Mouse (Mus musculus) forebrain, embryonic 14.5 days (tissue): Measurements from ENCODE around the gene Bpifa6. TPM values are rescaled to one million over a fixed set of nuclear protein-coding genes. Genes with fewer than 3 reads are reported as not detected.

Experiments
- ATAC-seq: fragments of 200-750 bp; cut with Nextera tagmentation; 2 replicates; pipeline ENCODE4 v1.8.0; 2017; ENCODE audit warnings: mild to moderate bottlenecking, moderate library complexity
- DNase-seq: peaks from one replicate; pipeline ENCODE4 v3.0.0-alpha.2; 2015; ENCODE audit warnings: low spot score
- H3K27ac ChIP-seq: fragments of 300-500 bp; sonication (generic); 2 replicates; pipeline ENCODE4 v1.5.1; 2014; ENCODE audit warnings: low read depth, mild to moderate bottlenecking, control low read depth, low read length, moderate library complexity
- H3K27me3 ChIP-seq: fragments of 300-500 bp; sonication (generic); replicated peaks from 2 replicates; pipeline ENCODE4 v1.6.1; 2014; ENCODE audit warnings: low read length, control low read depth, mixed read lengths; ENCODE audit not compliant: control insufficient read depth, insufficient read depth
- H3K36me3 ChIP-seq: fragments of 300-500 bp; sonication (generic); 2 replicates; pipeline ENCODE4 v1.6.1; 2014; ENCODE audit warnings: low read length, control low read depth; ENCODE audit not compliant: control insufficient read depth, insufficient read depth
- H3K4me1 ChIP-seq: fragments of 300-500 bp; sonication (generic); 2 replicates; pipeline ENCODE4 v1.6.1; 2014; ENCODE audit warnings: antibody characterized with exemption, low read length, control low read depth; ENCODE audit not compliant: control insufficient read depth, insufficient read depth
- H3K4me2 ChIP-seq: fragments of 300-500 bp; sonication (generic); 2 replicates; pipeline ENCODE4 v1.6.1; 2014; ENCODE audit warnings: mild to moderate bottlenecking, control low read depth, low read length
- H3K4me3 ChIP-seq: fragments of 300-500 bp; sonication (generic); 2 replicates; pipeline ENCODE4 v1.5.1; 2014; ENCODE audit warnings: low read depth, low read length, control low read depth
- H3K9ac ChIP-seq: fragments of 300-500 bp; sonication (generic); 2 replicates; pipeline ENCODE4 v1.6.1; 2014; ENCODE audit warnings: mild to moderate bottlenecking, low read length, control low read depth, moderate library complexity
- H3K9me3 ChIP-seq: fragments of 300-500 bp; sonication (generic); replicated peaks from 2 replicates; pipeline ENCODE4 v1.6.1; 2016; ENCODE audit warnings: low read length, control low read depth, mixed read lengths; ENCODE audit not compliant: control insufficient read depth
- WGBS: fragments of 180-500 bp; shearing (Covaris S2); extraction: QIAGEN DNeasy Blood & Tissue Kit; methylation state at CpG from one replicate; pipeline ENCODE4 v1.1.7; 2014; 5-methylcytosine and 5-hydroxymethylcytosine counted together
- polyA plus RNA-seq: library from polyadenylated mRNA; unstranded; fragments of >200 nt; fragmentation: Nextera tagmentation; extraction: Ambion mirVana; gene quantifications from 2 replicates; pipeline ENCODE4 v1.2.1, GENCODE M21; 2014

Bpifa6 gene
- polyA plus RNA-seq, 1 experiment from 2014 or later: not detected

DNA sequence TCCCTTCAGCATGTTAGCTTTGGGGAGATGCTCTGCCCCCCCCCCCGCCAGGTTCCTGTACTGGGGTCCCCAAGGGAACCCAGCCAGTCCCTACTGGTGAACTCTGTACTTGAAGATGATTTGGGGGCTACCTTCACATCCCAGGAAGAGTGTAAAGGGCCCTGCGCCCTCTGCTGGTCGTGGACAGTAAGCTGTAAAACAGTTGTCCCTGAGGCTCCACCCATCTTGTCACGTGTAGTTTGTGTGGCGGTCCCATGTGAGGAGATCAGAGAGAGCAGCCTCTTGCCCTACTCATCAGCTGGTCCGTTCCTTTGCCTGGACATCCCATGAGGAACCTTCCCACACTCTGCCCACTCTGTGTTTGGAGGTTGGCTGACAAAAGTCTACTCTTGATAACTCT lies 20.9 kb upstream of the Bpifa6 start:
- Histone ChIP-seq H3K27ac (no peak overlapping the region), H3K4me3 (no peak overlapping the region), H3K4me1 (no peaks in the 10 kb centered on the region), H3K27me3 (no peaks in the 10 kb centered on the region), H3K36me3 (no peaks in the 10 kb centered on the region), H3K4me2 (peak overlapping the region; percentile 26; the same call in 1 of the 2 replicates), H3K9me3 (no peaks in the 10 kb centered on the region), H3K9ac (no peak overlapping the region)
- DNase-seq (peak; percentile 70), ATAC-seq (no peak; the same call in 1 of the 2 replicates)
- 7% methylated on average over 6 of the region's 6 CpGs for WGBS

DNA sequence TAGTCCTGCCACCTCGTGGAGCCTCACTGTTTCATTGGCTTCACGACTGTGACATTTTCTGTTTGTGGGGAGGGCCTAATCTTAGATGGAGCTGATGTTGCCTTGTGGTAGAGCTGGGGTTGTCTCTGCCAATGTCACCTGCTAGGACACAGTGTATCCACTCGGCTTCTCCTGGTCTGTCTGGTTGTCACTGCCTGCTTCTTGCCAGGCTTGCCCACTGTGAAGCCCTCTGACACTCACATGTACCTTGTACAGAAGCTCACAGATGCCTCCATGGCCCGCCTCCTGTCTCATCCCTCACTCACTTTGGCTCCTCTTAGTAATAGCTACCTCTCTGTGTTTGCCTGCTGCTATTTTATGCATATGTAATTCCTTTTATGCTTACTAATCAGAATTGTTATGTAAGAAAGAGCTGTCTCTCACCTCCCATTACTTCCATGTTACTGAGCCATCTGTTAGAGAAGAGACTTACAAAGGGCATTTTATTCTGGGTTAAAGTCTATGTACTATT lies 11.9 kb upstream of the Bpifa6 start:
- H3K9ac ChIP-seq: no peak overlapping the region
- 60% methylated on average over 4 of the region's 4 CpGs for WGBS
- no peaks in the 10 kb centered on the region for H3K36me3 ChIP-seq
- no peaks in the 10 kb centered on the region for H3K4me1 ChIP-seq
- H3K4me3 ChIP-seq: no peak overlapping the region
- no peaks in the 10 kb centered on the region for H3K27me3 ChIP-seq
- DNase-seq: no peak
- no peak overlapping the region for H3K27ac ChIP-seq
- H3K4me2 ChIP-seq: no peak overlapping the region
- no peaks in the 10 kb centered on the region for H3K9me3 ChIP-seq
- ATAC-seq: peak; percentile 37; the same call in 1 of the 2 replicates

DNA sequence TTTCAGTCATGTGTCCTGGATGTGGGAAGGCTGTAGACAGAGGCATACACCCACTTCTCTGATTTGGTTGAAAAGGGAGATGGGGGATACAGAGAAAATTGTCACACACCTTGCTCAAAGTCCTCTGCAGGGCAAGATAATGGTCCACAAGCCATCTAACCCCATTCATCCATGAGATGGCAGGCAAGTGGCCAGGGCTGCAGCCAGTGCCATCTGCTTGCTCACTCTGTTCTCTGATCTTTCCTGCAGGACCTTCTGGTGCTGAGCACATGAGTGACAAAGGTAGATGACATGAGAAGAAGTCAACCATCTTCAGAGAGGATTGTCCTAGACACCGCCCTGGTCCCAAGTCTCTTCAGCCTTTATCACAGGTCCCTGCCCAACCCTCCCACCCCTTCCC lies 11.4 kb upstream of the Bpifa6 start:
- H3K9me3 ChIP-seq: no peaks in the 10 kb centered on the region
- no peak overlapping the region for H3K4me3 ChIP-seq
- no peak overlapping the region for H3K27ac ChIP-seq
- DNase-seq (no peak), ATAC-seq (no peak)
- H3K4me1 ChIP-seq: no peaks in the 10 kb centered on the region
- 89% methylated on average over 1 of the region's 1 CpGs for WGBS
- no peak overlapping the region for H3K4me2 ChIP-seq
- no peak overlapping the region for H3K9ac ChIP-seq
- no peaks in the 10 kb centered on the region for H3K27me3 ChIP-seq
- H3K36me3 ChIP-seq: no peaks in the 10 kb centered on the region

DNA sequence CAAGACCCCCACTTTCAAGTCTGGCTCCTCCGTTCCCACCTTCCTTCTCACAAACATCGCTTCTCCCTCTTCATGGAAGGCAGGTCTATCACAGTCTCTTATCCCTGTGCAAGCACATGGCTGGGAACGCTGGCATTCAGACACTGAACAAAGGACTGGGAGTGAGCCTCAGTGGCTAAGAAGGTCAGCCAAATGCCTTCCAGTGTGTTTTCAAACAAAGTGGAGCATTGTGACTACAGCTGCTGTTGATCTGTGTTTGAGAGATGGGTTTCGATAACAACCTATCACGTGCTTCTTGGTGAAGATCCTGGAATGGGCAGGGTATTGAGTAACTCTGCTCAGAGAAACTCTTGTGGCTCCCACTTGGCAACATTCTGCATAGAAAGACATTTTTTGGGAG lies 4.5 kb upstream of the Bpifa6 start:
- no peak for DNase-seq
- Histone ChIP-seq H3K4me2 (no peak overlapping the region), H3K27me3 (no peaks in the 10 kb centered on the region), H3K4me3 (no peak overlapping the region), H3K36me3 (no peaks in the 10 kb centered on the region), H3K9ac (no peak overlapping the region), H3K4me1 (no peaks in the 10 kb centered on the region), H3K9me3 (no peaks in the 10 kb centered on the region), H3K27ac (no peak overlapping the region)
- WGBS: 63% methylated on average over 5 of the region's 5 CpGs
- no peak for ATAC-seq

DNA sequence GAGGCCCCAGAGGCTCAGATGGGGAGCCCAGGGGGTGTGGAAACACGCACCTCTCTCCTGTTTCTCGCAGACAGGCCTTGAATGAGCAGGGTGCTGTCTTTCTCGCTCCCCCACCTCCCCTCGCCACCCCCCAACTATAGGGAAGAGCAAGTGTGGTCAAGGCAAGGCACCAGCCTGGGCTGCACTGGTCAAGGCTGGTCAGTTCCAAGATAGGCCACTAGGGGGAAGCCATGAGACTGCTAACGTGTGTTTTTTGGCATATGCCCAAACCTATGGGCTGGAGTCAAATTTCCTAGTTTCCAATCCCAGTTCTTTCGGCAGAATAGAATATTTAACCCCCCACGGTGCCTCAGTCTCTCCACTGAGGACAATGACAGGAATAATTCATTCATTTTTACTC lies 21.0 kb downstream of the Bpifa6 start:
- H3K9me3 ChIP-seq: no peaks in the 10 kb centered on the region
- H3K9ac ChIP-seq: no peak overlapping the region
- ATAC-seq (peak; percentile 42; the same call in 1 of the 2 replicates), DNase-seq (peak; percentile 81)
- no peaks in the 10 kb centered on the region for H3K4me1 ChIP-seq
- no peak overlapping the region for H3K4me2 ChIP-seq
- H3K27me3 ChIP-seq: no peaks in the 10 kb centered on the region
- WGBS: 11% methylated on average over 7 of the region's 7 CpGs
- H3K36me3 ChIP-seq: no peaks in the 10 kb centered on the region
- no peak overlapping the region for H3K4me3 ChIP-seq
- H3K27ac ChIP-seq: no peak overlapping the region

DNA sequence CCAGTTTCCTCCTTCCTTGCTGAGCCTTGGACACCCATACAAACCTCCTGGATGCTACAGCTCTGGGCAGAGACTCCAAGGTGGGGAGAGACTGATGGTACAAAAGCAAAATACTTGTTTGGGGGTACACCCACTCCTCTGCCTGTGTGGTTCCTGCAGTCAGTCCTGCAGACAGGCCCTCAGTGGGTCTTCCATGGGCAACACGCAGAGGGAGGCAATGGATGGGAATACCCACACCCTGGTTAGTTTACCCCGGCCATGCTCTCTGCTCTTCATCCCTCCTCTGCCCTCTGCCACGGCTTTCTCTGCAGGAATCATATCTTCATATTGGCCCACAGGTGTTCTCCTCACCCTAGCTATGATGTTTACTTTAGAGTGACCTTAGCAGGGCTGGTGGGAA lies 25.8 kb downstream of the Bpifa6 start:
- WGBS: 82% methylated on average over 3 of the region's 3 CpGs

DNA sequence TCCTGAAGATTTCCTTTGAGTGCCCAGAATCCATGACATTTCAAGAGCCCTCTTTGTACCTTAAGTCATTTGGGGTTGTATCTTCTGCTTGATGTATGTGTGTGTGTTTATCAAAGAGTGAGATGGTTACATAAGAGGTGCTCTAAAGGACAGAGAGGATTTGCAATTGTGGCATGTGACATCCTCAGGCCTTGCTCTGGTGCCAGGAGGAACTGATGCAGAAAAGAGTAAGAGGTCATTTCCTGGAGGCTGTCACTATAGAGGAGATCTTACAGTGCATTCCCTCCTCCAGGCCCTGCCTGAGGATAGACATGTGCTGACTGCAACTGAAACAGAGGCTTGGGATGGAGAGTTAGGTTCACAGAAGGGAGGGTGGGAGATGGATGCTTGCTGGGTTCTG lies 26.3 kb downstream of the Bpifa6 start:
- Histone ChIP-seq H3K4me3 (no peak overlapping the region), H3K4me2 (no peak overlapping the region), H3K36me3 (no peaks in the 10 kb centered on the region), H3K4me1 (no peaks in the 10 kb centered on the region), H3K9ac (no peak overlapping the region), H3K27ac (no peak overlapping the region), H3K9me3 (no peaks in the 10 kb centered on the region), H3K27me3 (no peaks in the 10 kb centered on the region)
- ATAC-seq: no peak
- no peak for DNase-seq

More for the DNA sequence above, 25.8 kb downstream of the Bpifa6 start:
- ATAC-seq: no peak
- H3K27me3 ChIP-seq: no peaks in the 10 kb centered on the region
- H3K27ac ChIP-seq: no peak overlapping the region
- no peaks in the 10 kb centered on the region for H3K9me3 ChIP-seq
- H3K4me2 ChIP-seq: no peak overlapping the region
- no peak overlapping the region for H3K4me3 ChIP-seq
- H3K36me3 ChIP-seq: no peaks in the 10 kb centered on the region
- H3K4me1 ChIP-seq: no peaks in the 10 kb centered on the region
- DNase-seq: no peak
- no peak overlapping the region for H3K9ac ChIP-seq

DNA sequence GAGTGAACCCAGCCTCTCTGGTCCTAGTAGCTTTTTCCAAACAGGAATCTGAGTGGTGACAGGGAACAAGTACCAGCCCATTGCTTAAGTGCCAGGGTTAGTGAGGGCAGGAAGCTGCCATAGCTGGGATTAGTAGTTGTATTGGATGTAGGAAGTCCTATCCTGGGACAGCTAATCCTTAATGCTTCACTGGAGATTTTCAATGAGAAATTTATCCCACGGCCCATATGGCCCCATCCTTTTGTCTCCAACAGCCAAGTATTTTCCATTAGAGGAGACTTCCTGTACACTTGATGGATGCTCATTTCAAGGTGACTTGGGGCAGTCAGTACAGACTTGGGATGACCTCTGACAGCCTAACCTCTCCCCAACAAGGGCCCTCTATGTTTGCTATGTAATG lies 29.7 kb downstream of the Bpifa6 start:
- no peak for ATAC-seq
- Histone ChIP-seq H3K4me1 (no peaks in the 10 kb centered on the region), H3K36me3 (no peaks in the 10 kb centered on the region), H3K4me2 (no peak overlapping the region), H3K9me3 (no peaks in the 10 kb centered on the region), H3K27me3 (no peaks in the 10 kb centered on the region), H3K9ac (no peak overlapping the region), H3K4me3 (no peak overlapping the region), H3K27ac (no peak overlapping the region)
- no peak for DNase-seq
- WGBS: 24% methylated on average over 1 of the region's 1 CpGs

DNA sequence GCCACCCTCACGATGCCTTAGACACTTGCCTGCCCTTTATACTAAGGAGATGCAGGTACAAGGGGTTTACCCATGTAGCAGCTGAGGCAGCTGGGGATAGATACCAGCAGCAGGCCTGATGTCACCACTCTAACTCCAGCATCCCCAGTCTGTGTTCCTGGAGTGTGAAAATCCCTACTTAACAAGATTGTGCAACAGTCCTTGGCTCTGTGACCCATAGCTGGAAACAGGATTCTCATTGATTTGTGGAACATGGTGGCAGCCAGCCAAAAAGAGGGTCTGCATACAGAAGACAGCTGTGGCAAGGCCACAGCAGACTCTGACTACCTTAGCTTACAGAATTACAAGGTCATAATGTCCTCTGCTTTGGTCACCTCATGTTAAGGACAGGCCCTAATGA lies 30.3 kb downstream of the Bpifa6 start:
- 81% methylated on average over 1 of the region's 1 CpGs for WGBS
- Histone ChIP-seq H3K27ac (no peak overlapping the region), H3K4me2 (no peak overlapping the region), H3K27me3 (no peaks in the 10 kb centered on the region), H3K36me3 (no peaks in the 10 kb centered on the region), H3K9ac (no peak overlapping the region), H3K9me3 (no peaks in the 10 kb centered on the region), H3K4me1 (no peaks in the 10 kb centered on the region), H3K4me3 (no peak overlapping the region)
- no peak for ATAC-seq
- no peak for DNase-seq
